Mouse (Mus musculus) MN1 (cell line): ENCODE measurements around the gene Eno1.
"Not testable (repeated sequence)": the region's sequence is repeated elsewhere in the genome, so short reads cannot be mapped to it uniquely, and the experiment has no call there.

Source experiments
- DNase-seq: peaks from one replicate; pipeline ENCODE4 v3.0.0-alpha.2; 2016; ENCODE audit warnings: low spot score

The Eno1 gene

DNA sequence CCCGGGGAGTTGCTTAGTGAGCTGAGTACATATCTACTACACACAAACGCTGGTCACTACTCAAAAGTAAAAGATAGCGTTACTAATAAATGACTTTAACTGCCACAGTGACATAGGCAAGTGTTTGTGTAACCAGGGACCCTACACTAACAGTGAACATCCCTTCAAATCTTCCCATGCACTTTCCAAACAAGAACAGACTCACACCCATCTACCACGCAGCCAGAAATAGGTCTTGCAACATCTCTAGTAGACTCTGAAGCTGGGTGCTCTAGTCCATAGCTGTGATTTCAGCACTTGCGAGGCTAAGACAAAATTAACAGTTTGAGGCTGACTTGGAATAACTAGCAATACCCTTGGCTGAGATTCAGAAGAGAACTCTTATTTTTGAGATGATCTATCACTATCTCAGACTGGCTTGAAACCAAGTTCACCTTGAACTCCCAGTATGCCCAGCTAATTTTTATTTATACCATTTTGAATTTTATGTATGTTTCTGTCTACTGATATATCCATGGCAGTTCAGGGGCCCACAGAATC lies 13.3 kb downstream of the Eno1 start:
- no peak for DNase-seq

- peak; percentile 51 for DNase-seq
These were observed 14.3 kb downstream of the Eno1 start for GRCm38 (mm10) chr4:150250549-150251422.

DNA sequence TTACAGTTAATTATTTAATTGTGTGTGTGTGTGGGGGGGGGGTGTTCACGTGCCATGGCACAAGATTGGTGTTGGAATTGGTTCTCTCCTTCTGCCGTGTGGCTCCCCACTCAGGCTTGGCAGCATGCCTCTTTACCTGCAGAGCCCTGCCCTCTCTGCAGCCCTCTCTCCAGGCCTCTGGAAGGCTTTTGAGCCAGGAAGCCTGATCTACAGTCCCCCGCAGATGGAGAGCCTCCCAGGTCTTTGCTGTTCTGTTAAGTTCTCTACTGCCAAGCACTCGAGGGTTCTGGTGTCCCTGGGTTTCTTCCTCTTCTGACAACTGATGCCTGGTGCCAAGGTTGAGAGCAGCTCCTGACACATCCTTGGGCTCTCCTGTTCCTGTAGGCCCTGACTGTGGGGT lies 17.9 kb downstream of the Eno1 start:
- DNase-seq: peak; percentile 56

GRCm38 (mm10) chr4:150255181-150255580 lies 18.7 kb downstream of the Eno1 start:
- no peak for DNase-seq

- DNase-seq: peak; percentile 92
These were observed 21.0 kb downstream of the Eno1 start for GRCm38 (mm10) chr4:150257252-150258204.

DNA sequence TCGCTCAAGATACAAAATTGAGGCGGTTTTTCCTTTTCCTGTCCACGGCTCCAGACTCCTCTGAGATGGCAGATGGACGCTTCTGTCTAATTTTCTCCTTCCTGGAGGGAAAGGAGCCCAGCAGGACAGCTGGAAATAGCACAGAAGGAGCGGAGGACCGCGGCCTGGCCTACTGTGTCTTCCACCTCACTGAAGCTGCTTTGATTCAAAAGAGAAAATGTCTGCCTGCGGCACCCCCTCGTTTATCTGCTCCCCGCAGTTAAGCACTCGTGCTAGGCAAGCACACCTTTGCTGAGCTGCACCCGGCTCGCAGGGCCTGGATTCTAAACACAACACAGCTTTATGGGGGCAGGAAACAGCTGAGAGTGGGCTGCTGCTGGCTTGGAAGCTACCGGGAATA lies 21.9 kb downstream of the Eno1 start:
- DNase-seq: no peak

- DNase-seq: no peak
These were observed 23.1 kb downstream of the Eno1 start for GRCm38 (mm10) chr4:150259577-150259976.

DNA sequence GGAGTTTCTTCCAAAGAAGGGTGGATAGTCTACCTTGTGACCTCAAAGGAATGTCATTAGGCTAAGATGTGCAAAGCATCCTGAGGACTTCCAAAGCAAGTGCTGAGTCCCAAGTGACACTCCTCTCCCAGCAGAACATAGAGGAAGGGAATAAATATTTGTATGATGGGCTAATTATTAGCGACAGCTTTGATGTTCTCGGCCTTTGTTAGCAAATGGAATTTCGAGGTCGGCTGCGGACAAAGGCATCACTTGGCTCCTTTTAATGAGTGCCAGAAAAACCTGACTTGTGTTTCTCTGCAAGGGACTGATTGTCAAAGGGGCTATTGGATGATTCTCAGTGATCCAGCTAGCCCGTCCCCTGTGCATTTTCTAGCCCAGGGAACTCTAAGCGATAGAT lies 23.6 kb downstream of the Eno1 start:
- no peak for DNase-seq

- DNase-seq: no peak
These were observed 24.2 kb downstream of the Eno1 start for GRCm38 (mm10) chr4:150260745-150261144.

GRCm38 (mm10) chr4:150262301-150262700 lies 25.8 kb downstream of the Eno1 start:
- no peak for DNase-seq

- DNase-seq: no peak
These were observed 28.4 kb downstream of the Eno1 start for GRCm38 (mm10) chr4:150264903-150265302.

- no peak for DNase-seq
These were observed 28.9 kb downstream of the Eno1 start for GRCm38 (mm10) chr4:150265471-150265870.

- DNase-seq: peak; percentile 82
These were observed 30.2 kb downstream of the Eno1 start for GRCm38 (mm10) chr4:150266655-150267223.

DNA sequence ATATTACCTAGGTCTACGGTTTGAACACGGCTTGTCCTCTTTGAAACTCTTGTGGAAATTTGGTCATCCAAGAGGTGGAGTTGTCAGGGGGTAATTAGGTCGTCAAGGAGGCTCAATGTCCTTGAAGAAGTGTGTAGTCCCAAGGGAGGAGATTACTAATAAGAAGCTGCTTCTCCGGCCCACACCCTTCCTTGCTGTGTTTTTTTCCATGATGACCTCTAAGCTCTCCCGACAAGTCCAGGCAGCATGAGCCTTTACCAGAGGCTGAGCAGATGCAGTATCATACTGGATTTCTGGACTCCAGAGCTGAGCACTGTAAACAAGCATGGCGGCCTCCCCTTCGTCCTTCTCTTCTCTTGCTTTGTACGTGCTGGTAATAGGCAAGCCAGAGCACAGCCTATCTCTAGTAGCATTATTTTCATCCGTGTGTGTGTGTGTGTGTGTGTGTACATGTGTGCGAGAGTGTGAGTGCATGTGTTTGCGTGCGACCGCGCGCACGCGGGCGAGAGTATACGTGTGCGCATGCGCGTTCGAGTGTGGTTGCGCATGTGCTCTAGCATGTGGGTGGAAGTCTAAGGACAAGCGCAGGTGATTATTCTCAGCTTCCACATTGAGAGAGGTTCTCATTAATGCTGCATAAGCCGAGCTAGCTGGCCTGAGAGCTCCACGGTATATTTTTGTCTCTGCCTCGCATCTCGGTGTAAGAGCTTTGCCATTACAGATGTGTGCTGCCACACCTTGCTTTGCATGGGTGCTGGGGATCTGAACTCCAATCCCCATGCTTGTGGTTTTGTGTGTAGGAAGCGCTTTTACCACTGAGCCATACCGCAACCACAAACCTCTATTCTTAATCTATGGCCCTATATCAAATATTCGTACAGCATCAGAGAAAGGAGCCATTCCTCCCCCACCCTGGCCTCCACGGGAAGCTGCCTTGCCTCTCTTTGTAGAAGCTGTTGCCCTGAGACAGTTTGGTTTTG lies 32.4 kb downstream of the Eno1 start:
- no peak for DNase-seq

GRCm38 (mm10) chr4:150269679-150270078 lies 33.2 kb downstream of the Eno1 start:
- no peak for DNase-seq

GRCm38 (mm10) chr4:150270718-150271117 lies 34.2 kb downstream of the Eno1 start:
- not testable (repeated sequence) for DNase-seq

DNA sequence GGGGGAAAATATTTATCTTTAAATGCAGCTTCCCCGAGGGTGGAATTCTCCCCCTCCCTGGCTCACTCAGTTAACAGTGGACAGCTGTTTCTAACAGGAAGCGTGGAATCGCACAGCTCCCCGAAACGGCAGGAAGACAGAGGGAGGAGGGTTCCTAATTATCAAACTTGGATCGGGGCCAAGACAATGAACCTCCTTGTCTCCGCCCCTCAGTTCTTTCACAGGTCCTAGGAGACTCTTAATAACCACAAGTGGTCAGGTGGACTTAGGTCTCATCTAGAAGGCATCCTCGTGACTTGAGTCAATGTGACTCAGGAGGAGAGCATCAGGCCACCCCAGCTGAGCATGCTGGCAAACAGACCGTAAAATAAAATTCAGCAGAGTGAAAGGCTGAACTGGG lies 36.2 kb downstream of the Eno1 start:
- peak; percentile 85 for DNase-seq

GRCm38 (mm10) chr4:150275531-150275930 lies 39.0 kb downstream of the Eno1 start:
- no peak for DNase-seq

DNA sequence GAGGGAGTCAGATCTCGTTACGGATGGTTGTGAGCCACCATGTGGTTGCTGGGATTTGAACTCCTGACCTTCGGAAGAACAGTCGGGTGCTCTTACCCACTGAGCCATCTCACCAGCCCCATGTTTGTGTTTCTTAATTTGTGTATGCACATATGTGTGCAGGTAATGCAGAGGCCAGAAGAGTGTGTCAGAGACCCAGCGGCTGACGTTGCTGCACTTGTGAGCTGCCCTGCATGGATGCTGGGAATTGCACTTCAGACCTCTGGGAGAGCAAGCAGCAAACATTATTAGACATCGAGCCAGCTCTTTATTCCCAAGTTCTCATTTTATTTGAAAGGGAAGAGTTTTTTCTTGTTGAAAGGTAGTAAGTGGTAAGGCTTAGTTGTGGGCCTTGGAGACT lies 42.8 kb downstream of the Eno1 start:
- not testable (repeated sequence) for DNase-seq

DNA sequence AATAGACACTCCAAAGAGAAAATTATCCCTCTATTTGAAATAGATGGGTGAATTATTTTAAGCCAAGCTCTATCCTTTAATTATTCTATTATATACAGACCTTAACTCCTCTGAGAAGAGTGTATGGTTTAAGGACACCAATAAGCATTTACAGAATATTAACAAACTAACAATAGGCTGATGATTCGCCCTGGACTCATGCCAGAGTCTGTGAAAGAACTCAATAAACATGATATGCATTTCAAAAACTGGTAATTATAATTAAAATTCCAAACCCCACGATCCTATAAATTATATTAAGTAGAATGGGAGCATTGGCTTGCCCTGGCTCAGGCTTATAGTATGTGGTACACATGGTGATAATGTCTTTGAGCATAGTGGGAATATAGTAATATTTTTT lies 43.5 kb downstream of the Eno1 start:
- no peak for DNase-seq

DNA sequence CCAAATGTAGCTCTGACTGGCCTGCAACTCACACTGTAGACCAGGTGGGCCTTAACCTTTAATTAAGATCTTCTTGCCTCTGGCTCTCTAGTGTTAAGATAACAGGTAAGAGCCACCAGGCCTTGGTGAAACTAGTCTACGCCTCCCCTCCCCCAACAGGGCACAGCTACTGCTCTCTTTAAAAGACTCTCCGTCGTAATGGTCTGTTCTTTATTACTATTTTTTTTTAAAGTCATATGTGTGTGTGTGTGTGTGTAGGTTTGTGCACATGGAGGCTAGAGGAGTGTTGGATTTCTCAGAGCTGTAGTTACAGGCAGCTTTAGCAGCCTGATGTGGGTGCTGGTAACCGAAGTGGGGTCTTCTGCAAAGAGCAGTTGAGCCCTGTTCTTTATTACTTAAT lies 43.9 kb downstream of the Eno1 start:
- peak; percentile 40 for DNase-seq
